Mouse (Mus musculus) hindbrain, embryonic 10.5 days (tissue): ENCODE data around the gene Fto. TPM values are rescaled to one million over a fixed set of nuclear protein-coding genes. Genes with fewer than 3 reads are reported as not detected.

ENCODE experiments used
- DNase-seq: peaks from one replicate; pipeline ENCODE4 v3.0.0-alpha.2; 2017; ENCODE audit warnings: low spot score
- H3K27ac ChIP-seq: fragments of 300-500 bp; sonication (generic); 2 replicates; pipeline ENCODE4 v1.5.1; 2016; ENCODE audit warnings: mild to moderate bottlenecking, moderate library complexity
- H3K27me3 ChIP-seq: fragments of 300-500 bp; sonication (generic); 2 replicates; pipeline ENCODE4 v1.6.1; 2016; ENCODE audit warnings: mild to moderate bottlenecking; ENCODE audit not compliant: poor library complexity, insufficient read depth, severe bottlenecking
- H3K36me3 ChIP-seq: fragments of 300-500 bp; sonication (generic); 2 replicates; pipeline ENCODE4 v1.6.1; 2016; ENCODE audit warnings: mild to moderate bottlenecking, moderate library complexity
- H3K4me1 ChIP-seq: fragments of 300-500 bp; sonication (generic); replicated peaks from 2 replicates; pipeline ENCODE4 v1.6.1; 2016; ENCODE audit warnings: mild to moderate bottlenecking
- H3K4me3 ChIP-seq: fragments of 300-500 bp; sonication (generic); 2 replicates; pipeline ENCODE4 v1.5.1; 2016; ENCODE audit warnings: mild to moderate bottlenecking, moderate library complexity
- H3K9me3 ChIP-seq: fragments of 300-500 bp; sonication (generic); 2 replicates; pipeline ENCODE4 v1.6.1; 2016; ENCODE audit warnings: mild to moderate bottlenecking, moderate library complexity
- WGBS: fragments of 180-500 bp; shearing (Covaris S2); methylation state at CpG from one replicate; pipeline ENCODE4 v1.1.7; 2016; 5-methylcytosine and 5-hydroxymethylcytosine counted together
- polyA plus RNA-seq: library from polyadenylated mRNA; unstranded; fragments of >200 nt; fragmentation: Nextera tagmentation; extraction: Ambion mirVana; gene quantifications from 2 replicates; pipeline ENCODE4 v1.2.1, GENCODE M21; 2016

Fto gene
- polyA plus RNA-seq, 1 experiment from 2014 or later = 103 TPM

DNA sequence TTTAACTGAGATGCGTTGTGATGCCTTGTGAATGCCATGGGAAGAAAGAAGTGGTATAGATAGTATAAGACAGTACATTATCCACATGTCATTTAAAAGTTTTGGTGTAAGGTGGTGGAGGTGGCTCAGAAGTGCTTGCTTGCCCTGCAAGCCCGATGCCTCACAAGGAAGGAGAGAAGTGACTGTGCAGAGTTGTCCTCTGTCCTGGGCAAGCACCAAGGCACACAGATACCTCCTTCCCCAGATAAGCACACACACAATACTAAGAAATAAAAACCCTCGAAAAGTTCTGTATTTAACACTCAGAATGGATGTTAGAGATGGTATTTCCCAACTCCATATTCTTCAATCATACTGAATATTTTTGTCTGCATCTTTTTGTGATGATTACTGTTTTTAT is 39.3 kb downstream of the Fto start:
- DNase-seq = no peak
- H3K27me3 ChIP-seq = no peaks in the 10 kb centered on the region
- WGBS = 98% methylated on average over 3 of the region's 3 CpGs
- H3K9me3 ChIP-seq = 0 out of 2 replicates have a peak, but pooled peaks cover 3% of the 10 kb centered on the region
- H3K4me1 ChIP-seq = peaks cover 32% of the 10 kb centered on the region
- H3K4me3 ChIP-seq = no peak overlapping the region
- peaks cover 6% of the 10 kb centered on the region; the same call in 1 of the 2 replicates for H3K36me3 ChIP-seq
- no peak overlapping the region for H3K27ac ChIP-seq

DNA sequence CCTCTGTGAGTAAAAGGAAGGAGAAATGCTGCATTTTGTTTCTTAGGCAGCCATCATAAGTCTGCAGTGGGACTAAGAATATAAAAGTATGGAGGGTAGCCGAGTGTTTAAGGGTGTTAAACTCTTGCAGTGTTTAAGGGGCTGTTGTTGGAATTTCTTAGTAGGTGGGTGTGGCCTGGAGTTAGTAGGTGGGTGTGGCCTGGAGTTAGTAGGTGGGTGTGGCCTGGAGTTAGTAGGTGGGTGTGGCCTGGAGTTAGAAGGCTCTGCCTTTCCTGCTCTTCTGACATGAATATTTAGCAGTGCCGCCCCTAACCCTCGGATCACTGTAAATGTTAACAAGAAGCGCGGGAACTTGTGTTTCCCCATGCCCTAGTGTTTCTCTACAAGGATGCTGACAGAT is 39.7 kb downstream of the Fto start:
- WGBS = 85% methylated on average over 5 of the region's 5 CpGs
- no peaks in the 10 kb centered on the region; the same call in 1 of the 2 replicates for H3K27me3 ChIP-seq
- 0 out of 2 replicates have a peak, but pooled peaks cover 3% of the 10 kb centered on the region for H3K9me3 ChIP-seq
- H3K4me3 ChIP-seq = no peak overlapping the region
- no peak for DNase-seq
- peaks cover 6% of the 10 kb centered on the region; the same call in 1 of the 2 replicates for H3K36me3 ChIP-seq
- H3K4me1 ChIP-seq = peaks cover 35% of the 10 kb centered on the region
- no peak overlapping the region for H3K27ac ChIP-seq

GRCm38 (mm10) chr8:91353907-91354306 is 40.6 kb downstream of the Fto start:
- H3K4me1 ChIP-seq = peaks cover 43% of the 10 kb centered on the region
- WGBS = 94% methylated on average over 4 of the region's 4 CpGs
- DNase-seq = no peak

DNA sequence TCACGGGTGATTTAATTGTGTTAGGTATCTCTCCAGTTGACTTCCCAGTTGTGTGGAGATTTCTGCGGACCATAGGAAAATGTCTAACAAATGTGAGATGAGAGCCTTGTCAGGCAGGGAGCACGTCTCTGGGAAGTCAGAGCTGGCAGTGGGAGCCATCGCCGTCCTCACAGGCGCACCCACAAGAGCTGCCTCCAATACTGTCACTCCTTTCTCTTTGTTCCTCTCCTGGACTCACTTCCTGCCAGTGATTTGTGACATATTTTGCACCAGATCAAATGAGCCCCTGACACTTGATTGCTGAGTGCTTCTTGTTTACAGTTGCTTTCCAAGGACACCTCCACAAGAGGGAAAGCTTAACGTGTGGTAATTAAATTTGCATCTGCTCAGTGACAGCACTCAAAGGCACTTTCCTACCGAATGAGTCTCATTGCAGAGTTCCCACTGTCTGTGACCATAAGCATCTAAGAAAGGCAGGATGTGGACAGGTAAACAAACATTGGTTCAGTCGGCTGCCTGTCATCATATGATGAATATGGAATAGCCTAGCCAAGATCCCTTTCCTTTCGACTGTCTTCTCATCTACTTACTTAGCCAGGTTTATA is 42.1 kb downstream of the Fto start:
- DNase-seq = no peak
- 58% methylated on average over 10 of the region's 10 CpGs for WGBS
- H3K36me3 ChIP-seq = 0 out of 2 replicates have a peak, but pooled peaks cover 3% of the 10 kb centered on the region
- no peak overlapping the region for H3K4me3 ChIP-seq
- peaks cover 43% of the 10 kb centered on the region for H3K4me1 ChIP-seq
- peak overlapping the region; percentile 68 for H3K27ac ChIP-seq
- no peaks in the 10 kb centered on the region; the same call in 1 of the 2 replicates for H3K27me3 ChIP-seq
- H3K9me3 ChIP-seq = no peaks in the 10 kb centered on the region

More at GRCm38 (mm10) chr8:91353907-91354306, 40.6 kb downstream of the Fto start:
- Histone ChIP-seq H3K4me3 (no peak overlapping the region), H3K36me3 (peaks cover 9% of the 10 kb centered on the region; the same call in 1 of the 2 replicates), H3K27me3 (no peaks in the 10 kb centered on the region; the same call in 1 of the 2 replicates), H3K9me3 (0 out of 2 replicates have a peak, but pooled peaks cover 3% of the 10 kb centered on the region), H3K27ac (no peak overlapping the region)

DNA sequence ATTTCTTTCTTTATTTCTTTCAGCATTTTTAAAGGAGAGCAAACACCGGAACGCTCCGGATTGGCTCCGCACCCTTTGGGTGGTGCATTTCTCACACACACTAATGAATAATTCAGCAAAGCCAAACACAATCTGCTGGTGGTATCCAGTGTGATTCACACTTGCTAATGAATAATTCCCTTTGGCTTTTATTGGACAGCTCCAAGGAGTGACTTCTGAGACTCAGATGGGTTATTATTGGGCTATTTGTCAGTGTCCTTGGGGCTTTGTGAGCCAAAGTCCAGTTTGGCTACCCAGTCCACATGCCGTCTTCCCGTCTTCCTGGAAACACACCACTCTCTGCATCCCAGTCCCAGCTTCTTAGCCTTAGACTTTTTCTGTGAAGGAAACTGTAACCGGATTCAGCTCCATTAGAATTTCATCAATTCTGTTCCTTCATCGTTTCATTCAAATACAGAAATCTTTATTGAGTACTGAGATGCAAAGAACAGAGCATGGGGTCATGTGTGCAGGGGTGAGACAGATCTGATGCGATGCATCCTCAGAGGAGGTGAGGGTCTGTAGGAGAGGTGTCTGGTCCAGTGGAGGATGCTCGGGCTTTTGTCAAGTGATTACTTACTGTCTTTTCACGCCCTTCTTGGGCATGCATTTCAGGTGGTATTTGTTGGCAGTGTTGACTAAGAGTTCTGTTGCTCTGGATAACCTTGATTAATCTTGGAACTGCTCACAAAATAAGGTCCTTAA is 42.8 kb downstream of the Fto start:
- H3K36me3 ChIP-seq = 0 out of 2 replicates have a peak, but pooled peaks cover 3% of the 10 kb centered on the region
- 77% methylated on average over 11 of the region's 11 CpGs for WGBS
- H3K9me3 ChIP-seq = no peaks in the 10 kb centered on the region
- DNase-seq = no peak
- peaks cover 40% of the 10 kb centered on the region for H3K4me1 ChIP-seq
- H3K4me3 ChIP-seq = no peak overlapping the region
- H3K27ac ChIP-seq = 0 out of 2 replicates have a peak overlapping the region, but pooled peaks have one; percentile 41
- no peaks in the 10 kb centered on the region; the same call in 1 of the 2 replicates for H3K27me3 ChIP-seq

- Histone ChIP-seq H3K27me3 (peaks cover 3% of the 10 kb centered on the region; the same call in 1 of the 2 replicates), H3K27ac (no peak overlapping the region), H3K36me3 (0 out of 2 replicates have a peak, but pooled peaks cover 3% of the 10 kb centered on the region), H3K4me3 (no peak overlapping the region), H3K4me1 (peaks cover 40% of the 10 kb centered on the region), H3K9me3 (no peaks in the 10 kb centered on the region)
- DNase-seq = no peak
- WGBS = 94% methylated on average over 4 of the region's 4 CpGs
These were observed 44.2 kb downstream of the Fto start for GRCm38 (mm10) chr8:91357493-91358014.

DNA sequence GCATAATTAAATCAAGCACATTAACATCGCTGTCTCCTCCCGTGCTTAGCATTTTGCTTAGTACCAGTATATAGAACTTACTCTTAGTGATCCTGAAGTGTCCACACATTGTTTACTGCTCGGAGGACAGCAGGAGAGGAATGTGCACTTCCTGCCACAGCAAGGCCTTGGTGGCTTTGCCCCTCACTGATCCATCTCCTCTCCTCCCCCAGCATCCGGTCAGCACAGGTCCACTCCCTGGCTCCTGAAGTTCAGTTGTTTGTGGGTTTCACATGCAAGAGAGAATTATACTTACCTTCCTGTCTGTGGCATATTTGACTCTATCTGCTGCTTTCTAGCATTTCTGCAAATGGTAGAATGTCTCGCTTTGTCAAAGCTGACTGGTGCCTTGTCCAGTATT is 44.7 kb downstream of the Fto start:
- 83% methylated on average over 5 of the region's 5 CpGs for WGBS
- H3K4me3 ChIP-seq = no peak overlapping the region
- DNase-seq = no peak
- H3K36me3 ChIP-seq = 0 out of 2 replicates have a peak, but pooled peaks cover 3% of the 10 kb centered on the region
- peaks cover 40% of the 10 kb centered on the region for H3K4me1 ChIP-seq
- peaks cover 6% of the 10 kb centered on the region for H3K27me3 ChIP-seq
- H3K27ac ChIP-seq = no peak overlapping the region
- no peaks in the 10 kb centered on the region for H3K9me3 ChIP-seq

DNA sequence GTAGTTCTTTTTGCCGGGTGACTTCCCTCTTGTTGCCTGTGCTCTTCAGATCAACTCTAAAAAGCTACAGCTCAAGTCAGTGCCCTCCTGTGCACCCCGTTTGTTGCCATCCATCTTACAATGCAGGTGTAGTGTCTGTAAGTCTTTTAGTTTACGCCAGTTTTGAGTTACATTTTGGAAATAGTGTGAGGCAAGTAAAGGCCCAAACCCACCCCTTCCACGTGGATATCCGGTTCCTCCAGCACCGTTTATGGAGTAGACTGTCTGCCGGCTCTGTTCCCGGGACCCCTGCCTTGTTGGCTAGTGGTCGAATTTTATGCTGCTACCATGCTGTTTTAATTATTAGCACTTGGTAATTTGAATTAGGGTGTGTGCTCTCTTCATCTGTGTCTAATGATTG is 46.2 kb downstream of the Fto start:
- H3K27me3 ChIP-seq = peaks cover 19% of the 10 kb centered on the region
- 84% methylated on average over 9 of the region's 9 CpGs for WGBS
- DNase-seq = no peak
- H3K9me3 ChIP-seq = no peaks in the 10 kb centered on the region
- peaks cover 50% of the 10 kb centered on the region for H3K4me1 ChIP-seq
- H3K27ac ChIP-seq = no peak overlapping the region
- H3K4me3 ChIP-seq = no peak overlapping the region
- H3K36me3 ChIP-seq = 0 out of 2 replicates have a peak, but pooled peaks cover 3% of the 10 kb centered on the region

- peaks cover 50% of the 10 kb centered on the region for H3K4me1 ChIP-seq
- no peak overlapping the region for H3K4me3 ChIP-seq
- H3K27ac ChIP-seq = no peak overlapping the region
- H3K9me3 ChIP-seq = no peaks in the 10 kb centered on the region
- H3K36me3 ChIP-seq = 0 out of 2 replicates have a peak, but pooled peaks cover 3% of the 10 kb centered on the region
- H3K27me3 ChIP-seq = peaks cover 23% of the 10 kb centered on the region
- DNase-seq = no peak
- WGBS = 93% methylated on average over 10 of the region's 10 CpGs
These were observed 47.5 kb downstream of the Fto start for GRCm38 (mm10) chr8:91360644-91361357.

DNA sequence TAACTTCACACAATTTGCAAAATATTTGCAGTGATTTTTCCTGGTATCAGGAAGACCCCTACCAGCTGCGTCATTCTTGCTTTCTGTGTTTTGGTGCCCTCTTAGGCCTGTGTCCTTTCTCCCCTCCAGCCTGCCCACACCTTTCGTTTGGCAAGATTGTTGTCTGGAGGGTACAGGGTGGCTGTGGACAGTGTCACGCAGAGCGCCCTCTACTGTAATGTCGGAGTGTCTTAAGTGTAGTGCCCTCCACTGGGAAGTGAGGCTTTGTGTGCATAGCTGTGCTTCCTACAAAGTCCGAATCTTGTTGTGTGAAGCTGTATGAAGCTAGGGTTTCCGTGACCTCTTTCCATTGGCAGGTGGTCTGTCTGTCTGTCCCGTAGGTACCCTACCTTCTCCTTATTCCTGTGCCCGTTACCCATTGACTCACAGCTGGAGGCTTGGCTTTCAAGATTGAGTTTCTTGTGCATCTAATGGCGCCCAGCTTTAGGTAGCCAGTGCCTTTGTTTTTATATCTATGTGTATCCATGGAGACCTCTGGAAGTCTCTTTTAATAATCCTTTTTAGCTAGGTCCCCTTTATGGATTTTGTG is 50.0 kb downstream of the Fto start:
- Histone ChIP-seq H3K27ac (no peak overlapping the region), H3K4me1 (peaks cover 39% of the 10 kb centered on the region), H3K9me3 (no peaks in the 10 kb centered on the region), H3K36me3 (0 out of 2 replicates have a peak, but pooled peaks cover 2% of the 10 kb centered on the region), H3K4me3 (no peak overlapping the region), H3K27me3 (peaks cover 41% of the 10 kb centered on the region)
- WGBS = 86% methylated on average over 10 of the region's 10 CpGs
- no peak for DNase-seq

DNA sequence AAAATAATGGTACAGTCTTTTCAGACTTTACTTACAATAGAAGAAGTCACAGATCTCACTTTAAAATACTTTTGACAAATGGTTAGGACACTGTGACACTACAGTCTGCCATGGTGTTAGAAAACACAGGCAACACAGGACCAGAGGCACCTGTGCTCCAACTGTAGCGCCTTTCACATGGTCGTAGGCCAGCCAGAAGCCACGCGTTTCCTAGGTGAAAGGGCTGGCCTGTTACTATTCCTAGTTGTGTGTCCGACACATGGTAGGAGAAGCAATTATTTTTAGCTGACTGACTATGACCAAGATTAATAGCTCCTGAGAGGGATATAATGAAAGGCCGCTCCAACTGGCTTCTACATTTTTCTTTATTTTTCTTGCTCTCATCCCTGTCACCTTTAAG is 50.9 kb downstream of the Fto start:
- no peak for DNase-seq
- no peak overlapping the region for H3K27ac ChIP-seq
- peaks cover 41% of the 10 kb centered on the region for H3K27me3 ChIP-seq
- H3K4me3 ChIP-seq = no peak overlapping the region
- H3K36me3 ChIP-seq = no peaks in the 10 kb centered on the region
- peaks cover 34% of the 10 kb centered on the region for H3K4me1 ChIP-seq
- no peaks in the 10 kb centered on the region for H3K9me3 ChIP-seq
- 66% methylated on average over 6 of the region's 6 CpGs for WGBS

DNA sequence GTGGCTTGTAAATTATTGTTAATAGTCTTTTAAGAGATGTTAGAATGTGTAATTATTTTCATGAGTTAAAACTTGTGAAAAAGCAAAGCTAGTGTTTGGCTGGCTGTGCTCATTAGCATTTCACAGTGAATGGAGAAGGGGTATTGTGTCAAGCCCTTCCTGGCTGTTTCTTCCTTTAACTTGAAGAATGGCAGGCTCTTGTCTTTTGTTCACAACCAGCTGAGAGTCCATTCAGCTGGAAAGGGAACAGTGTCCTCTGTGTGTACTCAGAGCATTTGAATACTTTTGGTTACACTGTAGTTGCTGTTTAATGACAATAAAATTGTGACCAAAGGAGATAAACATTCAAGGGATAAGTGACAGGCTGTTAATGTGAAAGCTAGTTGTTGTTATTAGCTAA is 52.5 kb downstream of the Fto start:
- H3K36me3 ChIP-seq = no peaks in the 10 kb centered on the region
- H3K4me3 ChIP-seq = no peak overlapping the region
- no peak for DNase-seq
- H3K4me1 ChIP-seq = peaks cover 42% of the 10 kb centered on the region
- H3K9me3 ChIP-seq = no peaks in the 10 kb centered on the region
- H3K27ac ChIP-seq = peak overlapping the region; percentile 81
- peaks cover 44% of the 10 kb centered on the region for H3K27me3 ChIP-seq
